12 mouse cellular contexts compared by ENCODE assay signal in the genomic region with DNA sequence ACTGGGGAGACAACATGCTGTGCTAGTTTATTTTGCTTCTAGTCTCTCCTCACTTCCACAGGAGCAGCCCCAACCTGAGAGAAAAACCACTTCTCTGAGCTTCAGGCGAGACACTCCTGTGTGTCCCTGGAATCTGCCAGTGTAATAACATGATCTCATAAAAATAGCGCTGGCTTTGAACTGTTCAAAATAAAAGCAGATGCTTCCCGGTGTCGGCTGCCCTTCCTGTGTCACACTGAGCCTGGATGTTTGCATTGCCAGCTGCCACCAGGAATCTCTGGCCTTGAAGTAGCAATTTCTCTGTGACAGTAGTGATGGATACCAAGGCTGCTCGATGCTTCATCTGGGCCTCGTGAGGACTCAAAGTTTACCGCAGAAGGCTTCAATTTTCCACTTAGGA.
DNase-seq lines count a peak whose midpoint lies in the region; ATAC-seq and TF ChIP-seq lines count a peak whose summit lies in the region.
"Had no signal": no experiment of that assay in that cellular context is flagged by ENCODE, and none has a peak within 500 bp of the region (broad histone marks: within the 10 kb centered on the region; RNA-seq: fewer than 3 reads in every experiment).

No protein-coding gene starts in this region.

- peaks cover 7% of the 10 kb centered on the region; the same call in 1 of the 2 replicates for H3K4me1 ChIP-seq in heart, embryonic 11.5 days (ENCODE audit: control insufficient read depth, insufficient read depth, low read length)
- no peaks in the 10 kb centered on the region for H3K4me1 ChIP-seq in kidney, postnatal 0 days (replicated peaks; ENCODE audit: insufficient read depth, low read length)
- H3K4me1 ChIP-seq: stomach, embryonic 15.5 days had no signal

- no peak overlapping the region for H3K4me3 ChIP-seq in heart, embryonic 11.5 days (ENCODE audit: low read depth, low read length)
- H3K4me3 ChIP-seq in kidney, postnatal 0 days (replicated peaks; ENCODE audit: low read depth, low read length) = no peak overlapping the region
- H3K4me3 ChIP-seq: heart, embryonic 10.5 days; stomach, embryonic 15.5 days had no signal

- H3K4me2 ChIP-seq in heart, embryonic 11.5 days = no peak overlapping the region
- no peak overlapping the region for H3K4me2 ChIP-seq in kidney, postnatal 0 days (ENCODE audit: low read length)
- H3K4me2 ChIP-seq: stomach, embryonic 15.5 days had no signal

- no peak for ATAC-seq in heart, embryonic 11.5 days (replicated peaks; ENCODE audit: insufficient number of reproducible peaks, low FRiP score, low TSS enrichment)
- ATAC-seq in kidney, postnatal 0 days (replicated peaks; ENCODE audit: low FRiP score, low read depth) = no peak
- ATAC-seq in monocyte, adult 5-6 weeks (replicated peaks; ENCODE audit: insufficient number of reproducible peaks, low FRiP score, low TSS enrichment, poor library complexity, severe bottlenecking) = no peak
- ATAC-seq: inflammation-experienced regulatory T-cells, adult 6 months had no signal

- 22% methylated on average over 7 of the region's 7 CpGs for WGBS in heart, embryonic 11.5 days (ENCODE audit: insufficient replicate concordance)
- 30% methylated on average over 7 of the region's 7 CpGs for WGBS in kidney, postnatal 0 days

- no peak for TF ChIP-seq CTCF in kidney, postnatal 0 days (IDR thresholded peaks at IDR 0.05; ENCODE audit: low read depth)

- H3K9me3 ChIP-seq in heart, embryonic 11.5 days (replicated peaks; ENCODE audit: control insufficient read depth, low read length) = no peaks in the 10 kb centered on the region
- H3K9me3 ChIP-seq in kidney, postnatal 0 days (replicated peaks; ENCODE audit: low read length) = no peaks in the 10 kb centered on the region
- H3K9me3 ChIP-seq: heart, embryonic 10.5 days; stomach, embryonic 15.5 days had no signal

- H3K9ac ChIP-seq in heart, embryonic 11.5 days (ENCODE audit: low read depth, low read length) = 0 out of 2 replicates have a peak overlapping the region, but pooled peaks have one; percentile 12
- 0 out of 2 replicates have a peak overlapping the region, but pooled peaks have one; percentile 8 for H3K9ac ChIP-seq in kidney, postnatal 0 days (ENCODE audit: low read depth, low read length)
- H3K9ac ChIP-seq: stomach, embryonic 15.5 days had no signal

- intact Hi-C loops in heart, postnatal 14 days (cut with DNase I) = no loop called here
- intact Hi-C loops in left cerebral cortex, postnatal 4 days (cut with DNase I) = no loop called here

- H3K36me3 ChIP-seq in heart, embryonic 11.5 days (ENCODE audit: control insufficient read depth, insufficient read depth, low read length) = no peaks in the 10 kb centered on the region
- 0 out of 2 replicates have a peak, but pooled peaks cover 5% of the 10 kb centered on the region for H3K36me3 ChIP-seq in kidney, postnatal 0 days (ENCODE audit: insufficient read depth, low read length)
- H3K36me3 ChIP-seq: stomach, embryonic 15.5 days had no signal

- H3K27ac ChIP-seq in heart, embryonic 11.5 days (ENCODE audit: low read depth, low read length) = no peak overlapping the region
- H3K27ac ChIP-seq in kidney, postnatal 0 days = no peak overlapping the region
- H3K27ac ChIP-seq: heart, embryonic 10.5 days; stomach, embryonic 15.5 days had no signal

- DNase-seq in heart, postnatal 14 days = no peak
- DNase-seq in adrenal gland, adult 8-10 months = peak; percentile 23
- peak; percentile 62 for DNase-seq in embryo, embryonic 10 days (ENCODE audit: low spot score)
- no peak for DNase-seq in kidney, postnatal 0 days (ENCODE audit: low spot score)
- DNase-seq in yolk sac, embryonic 10.5 days (ENCODE audit: low spot score) = no peak
- DNase-seq in left cerebral cortex, postnatal 4 days = no peak
- DNase-seq: lung, postnatal 14 days had no signal

- no peaks in the 10 kb centered on the region for H3K27me3 ChIP-seq in heart, embryonic 11.5 days (ENCODE audit: control insufficient read depth, insufficient read depth, low read length)
- no peaks in the 10 kb centered on the region for H3K27me3 ChIP-seq in kidney, postnatal 0 days (ENCODE audit: insufficient read depth, low read length)
- H3K27me3 ChIP-seq: stomach, embryonic 15.5 days had no signal

Comparison
In these comparisons a context has a peak if more than half of its experiments do, and no peak if none do; other contexts are left out.
1. DNase-seq: peak in adrenal gland, adult 8-10 months (single experiment) and embryo, embryonic 10 days (single experiment); none in heart, postnatal 14 days (0 of 2), kidney, postnatal 0 days (single experiment), yolk sac, embryonic 10.5 days (single experiment) and left cerebral cortex, postnatal 4 days (single experiment).